Mouse (Mus musculus): ENCODE data around the gene Rbms1.

DNA sequence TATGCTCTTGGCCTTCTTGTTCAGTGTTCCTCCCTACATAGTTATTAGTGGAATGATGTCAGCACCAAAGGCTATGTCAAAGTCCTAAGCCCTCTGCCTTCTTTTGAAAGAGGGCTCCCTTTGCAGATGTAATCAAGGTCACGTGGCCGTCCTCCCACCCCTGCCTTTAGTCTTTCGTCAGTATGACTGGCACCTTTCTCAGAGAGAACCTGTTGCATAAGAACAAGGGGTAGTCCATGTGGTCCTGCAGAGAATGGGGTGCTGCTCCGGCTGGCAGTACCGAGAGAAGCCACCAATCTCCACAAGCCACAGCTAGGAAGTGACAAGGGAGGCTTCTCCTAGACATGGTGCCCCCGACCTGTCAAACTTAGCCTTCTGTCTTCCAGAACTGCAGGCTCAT is 154.2 kb downstream of the Rbms1 start:
- TF ChIP-seq CTCF (IDR thresholded peaks at IDR 0.05; ENCODE audit: insufficient read depth, low read length), result no peak
- no peak for TF ChIP-seq POLR2A (IDR thresholded peaks at IDR 0.05; ENCODE audit: borderline replicate concordance, extremely low read depth, low read depth, low read length)
